Mouse (Mus musculus) retina, embryonic 14.5 days (tissue): ENCODE measurements around the gene Coro2b.

ENCODE experiments used
- DNase-seq: peaks from one replicate; pipeline ENCODE4 v3.0.0-alpha.2; 2015; ENCODE audit warnings: low spot score

Gene Coro2b

DNA sequence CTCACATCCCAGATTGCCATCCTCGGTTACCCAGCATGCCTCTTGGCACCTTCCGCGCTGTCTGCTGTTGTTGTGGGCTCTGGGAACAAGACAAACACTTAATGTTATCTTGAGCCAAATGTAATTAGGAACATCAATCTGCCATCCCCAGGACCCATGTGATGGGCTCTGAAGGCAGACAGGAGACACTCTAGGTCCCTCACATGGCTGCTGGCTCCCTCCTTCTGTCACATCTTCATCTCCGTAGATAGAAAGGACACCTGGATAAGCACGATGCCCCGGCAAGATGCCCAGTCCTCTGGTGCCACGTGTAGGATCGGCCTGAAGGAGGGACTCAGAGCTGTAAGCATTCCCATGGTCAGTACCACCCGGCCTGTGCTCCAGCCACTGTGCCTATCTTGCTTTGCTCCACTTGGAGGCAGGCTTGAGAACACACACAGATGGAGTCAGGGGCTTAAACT, 2.4 kb upstream of the Coro2b start:
- DNase-seq, result no peak

DNA sequence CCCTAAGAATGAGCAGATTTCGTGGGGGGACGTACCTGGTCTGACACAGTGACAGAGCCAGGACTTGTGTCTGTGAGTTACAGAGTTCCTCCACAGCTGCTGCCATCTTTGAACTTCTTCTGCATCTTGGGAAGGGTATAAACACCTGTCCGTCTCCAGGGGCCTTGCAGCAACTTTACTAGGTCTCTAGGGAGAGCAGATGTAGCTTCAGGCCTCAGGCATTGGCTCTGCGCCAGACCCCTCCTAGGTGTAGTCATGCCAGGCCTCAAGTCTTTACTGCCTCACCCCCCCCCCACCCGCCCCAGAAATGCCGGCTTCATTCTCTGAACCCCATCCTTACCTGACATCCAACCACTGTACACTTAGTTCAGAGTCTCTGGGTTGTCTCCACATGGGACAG, 1.1 kb upstream of the Coro2b start:
- no peak for DNase-seq

DNA sequence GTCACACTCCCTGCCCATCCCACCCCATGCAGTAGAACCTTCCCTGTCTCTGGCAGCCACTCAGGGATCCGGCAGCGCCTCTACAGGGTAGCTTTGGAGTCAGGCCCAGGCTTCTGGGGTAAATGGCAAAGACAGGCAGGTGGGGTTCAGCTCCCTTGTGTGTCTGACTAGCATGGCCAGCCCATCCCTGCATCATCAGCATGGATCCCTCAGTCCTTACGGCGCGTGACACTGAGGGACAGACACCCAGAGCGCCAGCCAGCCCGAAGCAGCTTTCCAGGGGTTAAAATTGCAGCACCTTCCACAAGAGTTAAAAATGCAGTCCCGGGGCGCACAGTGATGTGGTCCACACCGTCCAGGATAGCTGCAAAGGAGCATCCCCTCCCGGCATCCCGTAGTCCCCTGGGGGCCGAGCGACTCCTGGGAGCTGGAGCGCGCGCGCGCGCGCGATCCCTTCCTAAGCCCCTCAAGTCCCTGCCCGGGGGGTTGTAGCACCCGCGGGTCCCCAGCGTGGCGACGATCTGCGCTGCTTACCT, 657 bp downstream of the Coro2b start:
- DNase-seq, result peak; percentile 53

DNA sequence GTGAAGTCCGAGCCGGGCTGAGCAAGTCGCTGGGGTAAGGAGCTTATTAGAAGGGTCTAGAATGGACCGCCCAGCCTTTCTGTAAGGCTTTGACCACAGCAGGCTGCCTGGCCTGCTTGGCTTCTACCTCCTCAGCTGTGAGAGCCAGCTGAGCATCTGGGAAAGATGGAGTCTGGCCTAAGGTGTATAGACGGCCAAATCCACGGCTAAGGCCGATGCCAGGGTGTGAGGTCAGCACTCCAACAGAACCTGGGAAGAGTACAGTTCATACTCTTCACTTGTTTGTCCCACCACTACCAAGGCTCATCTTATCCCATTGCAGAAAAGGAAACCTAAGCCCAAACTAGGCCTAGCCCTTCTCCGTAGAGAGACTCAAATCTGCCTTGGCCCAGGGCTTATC, 1.3 kb downstream of the Coro2b start:
- no peak for DNase-seq

DNA sequence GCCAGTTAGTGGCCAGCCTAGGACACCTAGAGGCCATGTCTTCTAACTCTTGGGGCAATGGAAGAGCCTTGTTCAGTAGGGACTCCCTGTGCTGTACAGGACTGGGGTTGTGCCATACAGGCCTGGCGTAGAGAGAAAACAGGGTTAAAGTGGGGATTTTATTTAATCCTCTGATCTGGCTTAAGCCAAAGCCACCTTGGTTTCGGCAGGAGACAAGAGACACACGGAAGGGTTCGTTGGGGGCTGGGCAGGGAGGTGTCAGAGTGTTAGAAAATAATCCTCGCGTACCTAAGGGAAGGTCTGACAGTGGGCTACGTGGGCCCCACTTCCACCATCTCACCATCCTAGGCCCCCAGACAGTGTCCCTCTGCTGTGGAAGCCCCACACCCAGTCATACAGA, 2.2 kb downstream of the Coro2b start:
- DNase-seq, result no peak

DNA sequence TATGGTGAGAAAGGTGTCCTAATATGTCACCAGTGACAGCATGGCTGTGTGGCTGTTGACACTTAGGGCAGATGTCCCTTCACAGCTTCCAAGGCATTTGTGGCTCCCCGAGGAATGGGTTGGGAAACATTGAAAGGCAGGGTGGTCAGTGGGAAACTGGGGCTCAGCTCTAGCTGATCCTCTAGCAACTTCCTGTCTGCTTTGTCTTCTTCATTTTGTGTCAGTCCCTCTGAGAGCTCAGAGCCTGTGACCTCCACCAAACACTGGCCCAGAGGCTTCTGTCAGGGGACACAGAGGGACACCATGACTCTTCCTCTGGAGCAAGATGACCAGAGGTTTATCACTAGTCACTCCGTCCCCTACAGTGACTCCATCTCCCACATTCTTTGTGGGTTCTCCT, 2.7 kb downstream of the Coro2b start:
- DNase-seq, result no peak

DNA sequence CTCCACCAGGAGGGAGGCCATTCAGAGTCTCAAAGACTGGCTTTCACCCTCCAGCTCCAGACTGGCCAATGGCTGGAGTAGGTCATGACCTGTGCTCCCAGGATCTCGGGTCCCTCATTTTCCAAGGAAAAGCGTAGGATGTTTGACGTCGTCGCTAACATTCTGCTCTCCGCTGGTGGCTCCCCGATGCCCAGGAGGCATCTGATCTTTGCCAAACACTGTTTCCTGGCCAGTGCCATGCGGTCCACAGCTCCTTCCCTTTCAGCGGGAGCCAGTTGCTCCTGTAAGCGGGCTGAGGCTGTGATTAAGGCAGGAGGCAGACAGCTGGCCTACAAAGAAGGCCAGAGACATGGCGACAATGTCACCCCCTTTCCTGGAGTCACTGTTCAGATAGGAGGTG, 4.0 kb downstream of the Coro2b start:
- DNase-seq, result no peak

DNA sequence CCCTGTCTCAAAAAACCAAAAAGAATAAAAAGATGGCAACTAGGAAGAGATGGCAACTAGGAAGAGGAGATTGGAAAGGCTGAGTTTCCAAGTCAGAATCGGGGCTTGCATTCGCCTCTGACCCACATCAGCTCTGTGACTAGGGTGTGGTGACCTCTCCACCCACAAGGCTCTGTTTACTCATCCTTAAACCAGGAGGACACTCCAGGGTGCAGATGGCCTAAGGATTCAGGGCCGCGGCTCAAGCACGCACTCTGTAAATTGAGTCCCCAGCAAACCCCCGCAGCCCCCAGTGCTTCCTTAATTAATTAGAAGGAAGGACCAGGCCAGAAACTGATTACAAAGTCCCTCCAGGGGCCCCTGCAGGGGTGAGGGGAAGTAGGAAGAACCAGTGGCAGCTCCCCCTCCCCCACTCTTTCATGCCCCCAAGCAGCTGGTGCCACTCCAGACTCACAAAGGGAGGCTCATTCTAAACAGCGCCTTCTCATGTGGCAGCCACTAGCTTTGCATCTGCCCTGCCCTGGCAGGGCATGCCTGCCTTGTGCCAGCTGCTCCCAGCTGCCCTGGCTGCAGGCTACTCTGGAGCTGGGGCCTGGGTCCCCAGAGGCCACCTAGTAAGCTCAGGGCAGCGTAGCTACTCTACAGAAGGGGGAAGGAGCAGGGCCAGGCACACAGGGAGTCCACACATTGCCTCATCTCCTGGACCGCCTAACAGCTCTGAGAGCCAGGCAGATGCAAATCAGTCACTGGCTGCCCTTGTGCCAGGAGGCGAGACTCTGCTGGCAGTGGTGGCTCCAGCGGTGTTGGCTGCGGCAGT, 5.2 kb downstream of the Coro2b start:
- peak; percentile 88 for DNase-seq

DNA sequence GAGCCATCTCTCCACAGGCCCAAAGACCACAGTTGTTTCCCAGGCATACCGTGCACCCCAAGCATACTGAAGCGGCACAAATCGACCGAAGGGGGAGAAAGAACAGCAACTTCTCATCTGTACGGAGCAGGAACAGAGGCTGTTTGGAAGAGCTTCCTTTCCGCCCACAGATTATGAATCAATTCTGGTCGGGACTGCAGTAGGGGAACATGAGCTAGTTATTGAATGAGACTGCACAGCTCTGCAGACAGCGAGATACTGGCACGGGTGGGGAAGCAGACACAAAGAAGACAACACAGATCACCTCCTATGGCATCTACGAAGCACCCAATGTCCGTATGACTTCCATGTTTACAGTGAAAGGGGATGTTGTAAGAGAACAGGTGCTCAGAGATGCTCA, 8.3 kb downstream of the Coro2b start:
- no peak for DNase-seq

DNA sequence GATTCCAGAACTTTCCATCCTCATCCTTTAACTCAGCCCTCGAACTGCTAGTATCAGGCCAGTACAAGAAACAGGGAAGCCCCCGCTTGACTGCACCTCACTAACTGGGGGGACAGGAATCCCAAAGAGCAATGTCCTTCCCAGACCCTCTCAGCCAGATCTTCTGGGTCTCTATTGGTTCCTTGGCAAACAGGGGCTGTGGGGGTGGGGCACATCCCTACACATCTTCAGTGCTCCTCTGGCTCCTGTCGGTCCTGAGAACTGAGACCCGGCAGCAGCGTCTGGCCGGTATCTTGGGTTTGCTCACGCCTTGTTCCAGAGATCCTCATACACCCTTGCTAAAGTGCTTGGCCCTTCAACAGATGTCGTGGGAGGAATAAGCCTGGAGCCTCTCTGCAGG, 10.0 kb downstream of the Coro2b start:
- no peak for DNase-seq

DNA sequence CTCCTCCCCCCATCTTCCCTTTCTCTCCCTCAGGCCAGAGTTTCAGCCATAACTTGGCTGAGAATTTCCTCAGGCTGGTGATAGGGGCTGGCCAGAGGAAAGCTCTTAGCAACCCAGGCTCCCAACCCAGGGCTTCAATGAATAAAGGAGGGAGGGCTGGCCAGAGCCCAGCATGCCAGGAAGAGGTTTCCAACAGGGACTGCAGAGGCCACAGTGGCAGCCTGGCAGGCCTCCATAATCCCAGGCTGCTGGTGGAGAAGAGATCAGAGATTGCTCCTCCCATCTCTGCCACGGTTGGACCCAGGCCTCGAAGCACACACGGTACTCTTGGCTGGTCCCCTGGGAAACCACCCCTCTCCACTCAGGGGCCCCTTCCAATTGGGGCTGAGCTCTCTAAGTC, 10.4 kb downstream of the Coro2b start:
- no peak for DNase-seq

DNA sequence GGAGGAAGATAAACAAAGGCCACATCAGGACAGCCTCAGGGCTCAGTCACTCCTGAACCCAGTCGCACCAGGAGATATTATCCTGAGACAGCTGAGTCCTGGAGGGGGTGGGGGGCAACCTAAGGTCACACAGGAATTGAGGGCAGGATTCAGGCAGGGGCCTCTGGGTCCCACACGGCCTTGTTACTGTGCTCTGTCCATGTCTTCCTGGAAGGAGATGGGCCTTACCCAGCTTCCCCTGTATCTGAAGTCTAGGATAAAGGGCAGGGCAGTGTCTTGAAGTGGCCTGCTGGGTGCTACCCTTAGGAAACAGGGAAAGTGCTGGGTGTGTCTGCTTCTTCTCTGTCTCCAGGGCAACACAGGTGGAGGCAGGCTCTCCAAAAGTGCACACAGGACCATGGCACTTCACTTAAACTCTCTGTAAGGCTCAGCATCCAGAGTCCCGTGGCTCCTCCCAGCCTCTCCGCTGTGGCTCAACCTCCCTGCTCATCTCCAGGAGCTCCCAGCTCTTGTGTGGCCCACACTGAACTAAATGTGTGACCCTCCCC, 12.0 kb downstream of the Coro2b start:
- DNase-seq, result no peak

DNA sequence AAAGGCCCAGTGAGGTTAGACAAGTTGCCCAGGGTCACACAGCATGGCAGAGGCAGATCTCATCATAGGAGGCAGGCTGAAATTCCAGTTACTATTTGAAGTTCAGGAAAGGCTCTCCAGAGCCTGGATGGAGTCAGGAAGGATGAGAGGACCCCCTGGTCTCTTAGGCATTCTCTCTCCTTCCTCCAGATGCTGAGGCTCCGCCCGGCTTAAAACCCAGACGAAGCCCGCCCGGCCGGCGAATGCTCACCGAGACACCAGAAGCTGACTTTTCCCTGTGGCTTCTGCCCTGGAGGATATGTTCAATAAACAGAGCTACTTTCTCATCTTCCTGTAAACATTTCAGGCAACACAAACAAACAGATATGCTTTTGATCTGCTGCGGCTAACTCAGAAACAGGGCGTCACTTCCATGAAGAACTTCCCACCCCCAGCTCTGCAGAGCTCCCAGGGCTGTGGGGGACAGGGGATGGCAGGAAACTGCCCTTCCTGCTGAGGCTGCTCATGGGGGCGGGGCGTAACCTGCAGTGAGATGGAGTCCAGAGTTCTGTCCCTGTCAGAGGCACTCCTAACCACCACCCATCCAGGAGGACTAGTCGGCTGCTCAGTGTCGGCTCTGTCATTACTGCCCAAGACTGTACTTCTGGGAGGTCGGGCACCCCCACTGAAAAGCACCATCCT, 13.9 kb downstream of the Coro2b start:
- no peak for DNase-seq

DNA sequence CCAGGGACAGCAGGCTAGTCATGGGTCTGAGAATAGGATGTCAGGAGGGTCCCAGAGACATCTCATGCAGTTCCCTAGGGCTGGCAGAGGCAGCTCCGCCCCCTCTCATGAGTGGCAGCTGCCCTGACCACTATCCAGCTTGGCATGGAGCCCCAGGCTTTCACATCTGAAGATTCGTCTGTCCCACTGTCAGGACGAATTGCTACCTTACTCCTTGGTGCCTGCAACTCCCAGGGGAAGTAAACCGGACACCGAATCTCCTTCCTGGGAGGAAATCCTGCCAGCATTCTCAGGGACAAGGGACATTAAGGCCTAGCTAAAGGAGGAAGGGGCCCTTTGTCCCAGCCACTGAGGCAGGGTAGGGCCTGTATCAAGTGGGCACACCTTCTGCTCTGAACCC, 14.6 kb downstream of the Coro2b start:
- no peak for DNase-seq

DNA sequence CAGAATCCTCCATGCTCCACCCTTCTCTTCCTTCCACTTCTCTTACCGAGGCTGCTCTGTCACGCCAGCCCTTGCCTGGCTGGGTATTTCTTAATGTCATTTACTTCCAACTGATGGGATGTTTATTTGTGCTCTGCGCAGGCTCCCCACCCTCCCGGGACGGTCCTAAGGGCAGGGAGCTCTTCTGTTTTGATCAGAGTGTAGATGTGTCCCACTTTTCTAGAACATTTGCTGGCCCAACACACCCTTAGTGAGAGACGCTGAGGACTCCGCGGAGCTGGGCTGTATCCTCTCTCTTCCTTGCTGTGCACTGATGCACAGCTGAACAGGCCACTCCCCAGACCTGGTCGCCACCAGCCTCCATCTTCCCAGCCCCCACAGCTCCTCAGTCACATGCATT, 15.3 kb downstream of the Coro2b start:
- DNase-seq, result no peak

DNA sequence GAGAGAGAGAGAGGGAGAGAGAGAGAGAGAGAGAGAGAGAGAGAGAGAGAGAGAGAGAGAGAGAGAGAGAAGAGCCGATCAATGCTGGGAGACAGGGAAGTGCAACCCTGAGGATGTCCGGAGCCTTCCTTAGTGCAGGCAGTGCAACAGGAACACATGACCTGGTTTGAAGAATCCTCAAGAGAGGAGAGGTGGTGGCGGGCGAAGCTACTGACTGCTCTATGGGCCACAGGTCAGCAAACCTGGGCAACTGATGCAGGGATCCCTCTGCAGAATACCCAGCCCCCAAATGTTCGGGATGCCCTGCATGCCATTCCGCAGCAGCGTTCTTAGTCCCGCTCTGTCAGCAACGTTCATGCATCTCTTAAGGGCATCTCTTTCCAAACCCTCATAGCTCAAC, 15.9 kb downstream of the Coro2b start:
- DNase-seq, result no peak

DNA sequence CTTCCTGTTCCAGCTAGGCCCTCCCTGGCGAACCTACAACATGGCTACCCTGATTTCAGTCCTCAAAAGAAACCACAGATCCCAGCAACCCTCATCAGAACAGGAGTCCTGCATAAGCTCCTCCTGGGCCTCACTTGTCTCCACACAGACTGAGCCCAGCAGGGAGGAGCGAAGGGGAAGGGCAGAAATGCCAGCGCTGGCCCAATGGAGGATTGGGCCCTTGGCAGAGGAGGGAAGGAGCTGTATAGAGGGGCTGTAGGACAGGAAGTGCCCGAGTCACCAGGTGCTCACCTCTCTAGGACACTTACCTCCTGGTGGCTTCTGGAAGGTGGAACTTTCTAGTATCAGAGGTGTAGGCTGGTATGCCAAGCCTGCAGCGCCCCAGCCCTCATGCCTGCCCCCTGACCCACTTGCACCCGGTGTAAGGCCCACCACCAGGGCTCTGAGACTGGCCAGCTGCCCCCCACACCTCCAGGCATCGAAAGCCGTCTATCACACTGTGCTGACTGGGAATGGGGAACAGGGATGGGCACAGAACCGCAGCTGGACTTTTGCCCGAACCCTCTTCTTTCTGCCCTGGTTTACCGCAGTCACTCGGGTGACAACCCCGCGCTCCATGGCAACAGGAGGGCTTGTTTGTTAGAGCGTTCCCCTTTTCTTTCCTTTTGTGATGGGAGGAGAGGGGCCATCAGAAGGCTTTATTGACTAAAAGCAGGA, 16.9 kb downstream of the Coro2b start:
- DNase-seq, result no peak

DNA sequence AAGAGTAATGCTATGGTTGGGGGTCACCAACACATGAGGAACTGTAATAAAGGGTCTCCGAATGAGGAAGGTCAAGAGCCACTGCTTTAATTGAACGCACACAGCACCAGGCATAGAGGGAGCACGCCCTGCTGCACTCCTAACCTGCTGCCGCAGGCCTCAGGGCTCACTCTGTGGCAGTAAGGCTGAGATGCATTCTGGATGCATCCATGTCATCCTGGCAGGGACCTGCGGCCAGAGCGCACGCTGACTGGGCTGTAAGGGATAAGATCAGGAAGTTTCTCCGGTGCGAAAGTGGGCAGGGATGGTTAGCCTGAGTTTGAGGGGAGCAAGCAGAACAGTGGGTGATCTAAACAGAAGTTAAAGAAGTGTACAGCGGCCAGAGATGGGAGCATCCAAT, 17.5 kb downstream of the Coro2b start:
- DNase-seq, result no peak

DNA sequence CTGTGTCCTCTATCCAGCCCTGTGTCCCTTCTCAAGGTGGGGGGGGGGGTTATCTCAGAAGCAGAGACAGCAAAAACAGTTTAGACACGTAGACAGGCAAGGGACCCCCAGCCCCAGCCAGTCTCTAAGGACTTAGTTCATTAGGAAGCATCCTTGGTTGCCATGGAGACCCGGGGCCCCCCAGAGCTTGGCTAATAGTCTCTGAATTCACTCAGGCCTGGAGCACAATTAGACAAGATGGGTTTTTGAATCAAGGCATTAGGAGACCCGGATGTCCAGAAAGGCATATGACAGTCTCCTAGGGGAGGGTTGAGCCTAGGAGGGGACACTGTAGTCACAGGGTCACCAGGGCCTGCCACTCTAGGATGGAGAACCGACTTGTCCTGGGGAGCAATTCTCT, 18.3 kb downstream of the Coro2b start:
- DNase-seq, result peak; percentile 69

DNA sequence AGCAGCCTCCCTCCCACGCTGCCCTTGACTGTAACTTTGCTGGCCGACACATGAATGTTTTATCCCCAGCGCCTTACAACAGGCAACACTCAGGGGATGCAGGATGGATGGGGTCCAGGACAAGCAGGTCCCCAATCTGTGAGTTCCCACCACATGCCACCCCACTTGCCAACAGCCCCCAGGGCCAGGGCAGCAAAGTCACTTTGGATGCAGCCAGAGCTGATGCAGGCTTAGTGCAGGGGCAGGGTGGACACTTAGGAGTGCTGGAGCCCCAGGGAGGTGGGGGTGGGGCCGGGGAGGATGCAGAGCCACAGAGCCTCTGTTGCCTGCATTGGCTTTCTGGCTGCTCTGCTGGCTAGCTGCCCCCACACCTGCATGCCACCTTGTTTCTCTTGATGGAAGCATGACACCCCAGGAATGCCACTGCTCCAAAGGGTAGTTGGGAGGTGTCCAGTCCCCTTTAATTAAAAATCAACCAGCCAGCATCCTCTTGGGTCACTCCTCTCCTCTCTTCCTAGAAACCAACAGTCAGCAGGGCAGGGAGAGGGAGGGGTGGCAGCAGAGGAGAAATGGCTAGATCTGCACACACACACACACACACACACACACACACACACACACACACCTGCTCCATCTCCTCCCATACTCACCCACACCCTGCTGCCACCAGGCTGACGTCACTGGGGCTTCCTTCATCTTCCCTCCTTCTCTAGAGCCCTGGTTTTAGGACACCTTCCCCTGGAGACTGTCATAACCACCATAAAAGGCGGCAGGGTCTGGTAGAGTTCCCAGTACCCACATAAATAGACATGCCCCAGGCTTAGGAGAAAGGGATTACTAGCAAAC, 19.5 kb downstream of the Coro2b start:
- no peak for DNase-seq

DNA sequence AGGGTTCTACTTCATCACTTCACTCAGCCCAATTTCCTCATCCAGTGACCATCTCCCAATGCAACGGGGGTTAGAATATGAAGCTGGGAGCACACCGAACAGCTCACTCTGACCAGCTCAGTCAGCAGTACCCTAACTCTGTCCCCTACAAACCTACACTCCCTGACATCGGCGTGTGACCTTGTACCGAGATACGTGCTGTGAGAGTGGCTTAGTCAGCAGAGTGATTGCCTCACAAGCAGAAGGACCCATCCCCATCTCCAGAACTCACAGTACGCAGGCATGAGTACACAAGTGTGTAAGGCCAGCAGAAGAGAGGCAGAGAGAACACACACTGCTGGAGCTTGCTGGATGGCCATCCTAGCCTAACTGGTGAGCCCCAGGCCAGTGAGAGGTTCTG, 21.7 kb downstream of the Coro2b start:
- no peak for DNase-seq
